Comparison of ENCODE assay signal across 18 mouse cellular contexts in genomic region chr2:105978065-105978464, GRCm38 (mm10). TPM values are rescaled to one million over a fixed set of nuclear protein-coding genes. Genes with fewer than 3 reads are reported as not detected.
DNase-seq lines count a peak whose midpoint lies in the region; ATAC-seq lines count a peak whose summit lies in the region.
"Had no signal": no experiment of that assay in that cellular context is flagged by ENCODE, and none has a peak within 500 bp of the region (broad histone marks: within the 10 kb centered on the region; RNA-seq: fewer than 3 reads in every experiment).

No protein-coding gene starts in this region.

- intact Hi-C loops in left cerebral cortex, postnatal 36 days (cut with DNase I), result no loop called here

- ATAC-seq in frontal cortex, adult (ENCODE audit: low TSS enrichment), result peak; percentile 24
- ATAC-seq: activated CD4-positive, CD25-positive, alpha-beta regulatory T cell, adult 4 months; CD4-positive, CD25-positive, alpha-beta regulatory T cell, adult 4 months; forebrain, embryonic 14.5 days; forebrain, embryonic 16.5 days; Patski had no signal

- DNase-seq in cerebellum, adult 9-10 months, result peak; percentile 19
- DNase-seq in cerebellum, adult 11 months, result no peak
- no peak for DNase-seq in frontal cortex, postnatal 36 days (ENCODE audit: low spot score in 2 of 2)
- peak; percentile 44 for DNase-seq in retina, embryonic 14.5 days (ENCODE audit: low spot score)
- DNase-seq in left cerebral cortex, postnatal 36 days (ENCODE audit: low spot score in 2 of 2), result no peak
- DNase-seq in B cell, adult 2 months, result no peak
- DNase-seq: adrenal gland, adult 8-10 months; adrenal gland, postnatal 14 days; adrenal gland, postnatal 36 days; cerebellum, adult 8-10 months; cerebellum, postnatal 36 days; embryo, embryonic 11 days had no signal

RNA-seq across cellular contexts. Expression of gene Dnajc24, which starts 25.3 kb away (rescaled TPM):
- total RNA-seq in left cerebral cortex, postnatal 36 days (2021), result 10 to 100 TPM; 20.0 to 27.1 TPM

Comparison
In these comparisons a context has a peak if more than half of its experiments do, and no peak if none do; other contexts are left out.
1. DNase-seq: peak in cerebellum, adult 9-10 months (single experiment) and retina, embryonic 14.5 days (single experiment); none in cerebellum, adult 11 months (single experiment), frontal cortex, postnatal 36 days (0 of 2), left cerebral cortex, postnatal 36 days (0 of 2) and B cell, adult 2 months (0 of 2).